Mouse (Mus musculus): ENCODE data around the gene Mrpl43. TPM values are rescaled to one million over a fixed set of nuclear protein-coding genes. Genes with fewer than 3 reads are reported as not detected.
"Not testable (repeated sequence)": the region's sequence is repeated elsewhere in the genome, so short reads cannot be mapped to it uniquely, and the experiment has no call there.

Mrpl43 gene
- 10 to 100 TPM; 45.2 to 48.3 TPM for total RNA-seq (2021)
- long read RNA-seq, experiment 1, transcript Mrpl43-201 (3 exons, 1,398 nt) = major isoform, 18 of 20 reads
- long read RNA-seq, experiment 1, partial matches to known transcripts = 1 of 20 reads
- long read RNA-seq, experiment 1, other reads (novel, unspliced or antisense) = 0 of 20 reads
- long read RNA-seq, experiment 2, transcript Mrpl43-201 (3 exons, 1,398 nt) = major isoform, 82 of 91 reads
- long read RNA-seq, experiment 2, partial matches to known transcripts = 3 of 91 reads
- long read RNA-seq, experiment 2, other reads (novel, unspliced or antisense) = 3 of 91 reads

GRCm38 (mm10) chr19:45005957-45006712, at the start of gene Mrpl43:
Gene Mrpl43, minus strand, starts transcription at chr19:45006442.
- peak; percentile 98 for DNase-seq (ENCODE audit: low spot score in 2 of 2)

- DNase-seq (ENCODE audit: low spot score in 2 of 2) = no peak
Observed at GRCm38 (mm10) chr19:45054892-45055690, 48.8 kb upstream of the Mrpl43 start.

- no peak for DNase-seq (ENCODE audit: low spot score in 2 of 2)
Observed at GRCm38 (mm10) chr19:45053451-45053850, 47.2 kb upstream of the Mrpl43 start.

GRCm38 (mm10) chr19:45049523-45049922, 43.3 kb upstream of the Mrpl43 start:
- no peak for DNase-seq (ENCODE audit: low spot score in 2 of 2)

GRCm38 (mm10) chr19:45048644-45049365, 42.6 kb upstream of the Mrpl43 start:
- no peak for DNase-seq (ENCODE audit: low spot score in 2 of 2)

- DNase-seq (ENCODE audit: low spot score in 2 of 2) = no peak
Observed at GRCm38 (mm10) chr19:45047935-45048643, 41.8 kb upstream of the Mrpl43 start.

- DNase-seq (ENCODE audit: low spot score in 2 of 2) = peak; percentile 89 to 92
Observed at GRCm38 (mm10) chr19:45047417-45047934, 41.2 kb upstream of the Mrpl43 start, which contains the start of gene Sfxn3. Gene Sfxn3, plus strand, starts transcription at chr19:45047503.

- peak; percentile 75 to 77 for DNase-seq (ENCODE audit: low spot score in 2 of 2)
Observed at GRCm38 (mm10) chr19:45046523-45047321, 40.5 kb upstream of the Mrpl43 start.

GRCm38 (mm10) chr19:45045651-45046050, 39.4 kb upstream of the Mrpl43 start, which contains the start of gene Pdzd7:
Gene Pdzd7, minus strand, starts transcription at chr19:45045717.
- no peak for DNase-seq (ENCODE audit: low spot score in 2 of 2)

GRCm38 (mm10) chr19:45045236-45045635, 39.0 kb upstream of the Mrpl43 start:
- DNase-seq (ENCODE audit: low spot score in 2 of 2) = no peak

- DNase-seq (ENCODE audit: low spot score in 2 of 2) = no peak
Observed at GRCm38 (mm10) chr19:45044389-45044927, 38.2 kb upstream of the Mrpl43 start.

- no peak for DNase-seq (ENCODE audit: low spot score in 2 of 2)
Observed at GRCm38 (mm10) chr19:45040214-45040613, 34.0 kb upstream of the Mrpl43 start.

GRCm38 (mm10) chr19:45038198-45038597, 32.0 kb upstream of the Mrpl43 start:
- DNase-seq (ENCODE audit: low spot score in 2 of 2) = not testable (repeated sequence)

GRCm38 (mm10) chr19:45036867-45037266, 30.6 kb upstream of the Mrpl43 start:
- peak; percentile 68 to 71 for DNase-seq (ENCODE audit: low spot score in 2 of 2)

- DNase-seq (ENCODE audit: low spot score in 2 of 2) = no peak
Observed at GRCm38 (mm10) chr19:45032570-45033332, 26.5 kb upstream of the Mrpl43 start.

GRCm38 (mm10) chr19:45031780-45032179, 25.5 kb upstream of the Mrpl43 start:
- DNase-seq (ENCODE audit: low spot score in 2 of 2) = peak; percentile 75 to 78

GRCm38 (mm10) chr19:45030746-45031693, 24.8 kb upstream of the Mrpl43 start:
- peak; percentile 72 to 73 for DNase-seq (ENCODE audit: low spot score in 2 of 2)

All from adrenal gland, adult 18-20 months (tissue).